Mouse (Mus musculus) right cerebral cortex, postnatal 25 days (tissue): ENCODE results near the gene Pym1.

ENCODE experiments used
- DNase-seq: peaks from one replicate; pipeline ENCODE4 v3.0.0; 2022

Gene Pym1

GRCm38 (mm10) chr10:128745946-128746613 lies 1.6 kb upstream of the Pym1 start:
- no peak for DNase-seq

GRCm38 (mm10) chr10:128746972-128747645 lies 580 bp upstream of the Pym1 start:
- no peak for DNase-seq

DNA sequence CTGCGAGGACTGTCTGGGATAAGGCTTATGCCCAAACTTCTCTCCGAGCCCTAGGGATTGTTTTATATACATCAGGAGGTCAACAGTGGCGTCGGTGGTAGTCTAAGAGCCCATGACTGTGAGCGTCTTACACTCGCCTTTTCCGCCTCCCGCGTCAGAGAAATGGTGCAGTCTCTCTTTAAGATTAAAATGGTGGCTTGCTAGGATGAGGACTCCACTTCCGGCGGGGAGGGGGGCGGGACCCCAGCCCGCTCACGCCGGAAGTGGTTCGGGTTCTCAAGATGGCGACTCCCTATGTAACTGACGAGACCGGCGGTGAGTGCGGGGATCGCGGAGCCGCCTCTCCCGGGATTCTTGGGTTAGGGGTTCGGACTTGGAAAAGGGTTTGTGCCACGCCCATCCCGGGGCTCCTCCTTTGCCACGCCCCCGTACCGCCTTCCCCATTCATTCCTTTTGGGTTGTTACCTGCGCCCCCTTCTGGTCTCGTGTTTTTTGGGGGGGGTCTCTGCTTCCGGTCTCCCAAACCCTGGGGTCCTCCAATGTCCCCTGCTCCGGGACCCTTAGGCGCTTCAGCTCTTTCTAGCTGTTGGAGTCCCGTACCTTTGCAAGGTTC lies 669 bp downstream of the Pym1 start:
- peak; percentile 78 for DNase-seq

GRCm38 (mm10) chr10:128772895-128773294 lies 25.2 kb downstream of the Pym1 start:
- no peak for DNase-seq

GRCm38 (mm10) chr10:128773685-128774084 lies 26.0 kb downstream of the Pym1 start:
- no peak for DNase-seq

GRCm38 (mm10) chr10:128778441-128778840 lies 30.8 kb downstream of the Pym1 start:
- no peak for DNase-seq

DNA sequence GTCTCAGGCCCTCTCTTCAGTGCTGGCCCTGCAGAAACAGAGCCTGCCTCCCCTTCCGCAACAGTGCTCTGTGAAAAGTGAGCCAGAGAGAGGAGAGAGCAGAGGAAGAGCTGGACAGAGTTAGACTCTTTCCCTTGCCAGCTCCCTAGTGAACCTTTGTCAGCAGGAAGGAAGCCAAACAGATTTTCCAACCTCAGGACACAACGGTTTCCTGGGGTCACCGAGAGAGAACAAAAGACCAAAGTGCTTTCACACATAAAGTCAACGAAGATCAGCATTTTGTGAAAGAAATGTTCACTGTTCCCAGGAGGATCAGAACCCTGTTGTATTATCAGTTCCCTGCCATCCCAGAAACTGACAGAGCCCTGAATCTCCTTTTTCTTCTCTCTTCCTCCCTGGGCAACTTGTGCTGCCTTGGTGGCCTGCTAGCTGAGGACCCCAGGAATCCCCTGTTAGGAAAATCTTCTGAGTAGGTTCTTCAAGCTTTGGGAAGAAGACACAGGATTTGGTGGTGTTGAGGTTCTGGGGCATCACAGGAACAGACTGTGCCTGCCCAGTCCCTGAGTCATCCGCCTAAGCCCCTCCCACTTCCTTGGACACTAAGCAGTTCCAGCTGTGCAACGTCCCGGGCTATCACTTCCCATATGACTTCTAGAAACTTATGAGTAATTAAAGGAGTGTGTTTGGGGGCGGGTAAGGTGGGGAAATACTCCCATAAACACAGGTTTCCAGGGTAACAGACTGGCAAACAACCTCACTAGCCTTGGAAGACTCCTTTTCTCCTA lies 31.5 kb downstream of the Pym1 start:
- DNase-seq = no peak

GRCm38 (mm10) chr10:128780200-128780599 lies 32.5 kb downstream of the Pym1 start:
- no peak for DNase-seq

DNA sequence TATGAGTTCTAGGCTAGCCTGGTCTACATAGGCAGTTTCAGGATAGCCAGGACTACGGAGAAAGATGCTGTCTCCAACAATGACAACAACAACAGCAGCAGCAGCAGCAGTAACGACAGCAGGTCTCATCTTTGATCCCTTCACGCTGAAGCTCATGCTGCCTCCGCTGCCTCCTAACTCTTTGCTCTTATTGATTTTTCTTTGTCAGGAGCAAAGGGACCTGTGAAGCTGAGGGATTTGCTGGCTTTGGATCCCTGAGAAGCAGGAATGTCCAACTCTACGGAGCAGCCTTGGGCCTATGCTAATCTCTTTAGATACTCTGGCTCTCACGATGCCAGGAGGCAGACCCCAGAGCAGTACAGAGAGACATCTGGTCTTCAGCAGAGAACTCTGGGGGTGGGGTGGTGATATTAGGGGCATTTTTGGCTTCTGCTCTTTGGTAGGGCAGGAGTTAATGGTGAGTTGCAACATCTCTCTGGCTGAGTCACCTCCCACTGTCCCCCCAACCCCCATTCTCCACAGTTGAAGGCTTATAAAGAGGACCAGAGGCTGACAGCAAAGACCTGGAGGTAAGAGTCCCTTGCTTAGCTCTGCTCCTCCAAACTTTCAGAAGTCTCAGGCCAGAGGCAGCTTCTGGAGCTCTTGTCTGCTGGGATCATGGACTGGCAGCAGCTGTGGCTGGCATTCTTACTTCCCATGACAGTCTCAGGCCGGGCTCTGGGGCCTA lies 42.9 kb downstream of the Pym1 start, which contains the start of gene Mmp19:
Gene Mmp19 (plus strand): TSS at position 513 of the 727 bp plus-strand sequence.
- DNase-seq = no peak

DNA sequence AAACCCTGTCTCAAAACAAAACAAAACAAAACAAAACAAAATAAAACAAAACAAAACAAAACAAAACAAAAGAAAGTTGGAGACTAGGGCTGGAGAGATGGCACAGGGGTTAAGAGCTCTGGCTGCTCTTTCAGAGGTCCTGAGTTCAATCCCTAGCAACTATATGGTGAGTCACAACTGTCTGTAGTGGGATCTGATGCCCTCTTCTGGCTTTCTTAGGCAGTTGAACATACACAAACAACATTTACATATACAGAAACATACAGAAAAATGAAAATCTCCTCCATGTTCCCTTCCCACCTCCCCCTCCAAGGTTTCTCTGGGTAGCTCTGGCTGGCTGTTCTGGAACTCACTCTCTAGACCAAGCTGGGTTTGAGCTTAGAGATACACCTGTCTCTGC lies 44.4 kb downstream of the Pym1 start:
- no peak for DNase-seq

GRCm38 (mm10) chr10:128793258-128793657 lies 45.6 kb downstream of the Pym1 start:
- DNase-seq = no peak

GRCm38 (mm10) chr10:128794391-128794790 lies 46.7 kb downstream of the Pym1 start:
- no peak for DNase-seq

- no peak for DNase-seq
Observed at GRCm38 (mm10) chr10:128795581-128795980, 47.9 kb downstream of the Pym1 start.

- DNase-seq = no peak
Observed at GRCm38 (mm10) chr10:128798676-128799075, 51.0 kb downstream of the Pym1 start.

- no peak for DNase-seq
Observed at GRCm38 (mm10) chr10:128801981-128802495, 54.3 kb downstream of the Pym1 start.

GRCm38 (mm10) chr10:128802956-128803355 lies 55.3 kb downstream of the Pym1 start:
- DNase-seq = no peak

GRCm38 (mm10) chr10:128803361-128803760 lies 55.7 kb downstream of the Pym1 start:
- no peak for DNase-seq

GRCm38 (mm10) chr10:128803771-128804270 lies 56.1 kb downstream of the Pym1 start, which contains the start of gene Dnajc14:
Dnajc14 (plus strand) TSS chr10:128804062.
- DNase-seq = peak; percentile 64

- DNase-seq = peak; percentile 66
Observed at GRCm38 (mm10) chr10:128804271-128805091, 56.8 kb downstream of the Pym1 start, which contains the start of gene Tmem198b. Tmem198b (minus strand) TSS chr10:128804370.

DNA sequence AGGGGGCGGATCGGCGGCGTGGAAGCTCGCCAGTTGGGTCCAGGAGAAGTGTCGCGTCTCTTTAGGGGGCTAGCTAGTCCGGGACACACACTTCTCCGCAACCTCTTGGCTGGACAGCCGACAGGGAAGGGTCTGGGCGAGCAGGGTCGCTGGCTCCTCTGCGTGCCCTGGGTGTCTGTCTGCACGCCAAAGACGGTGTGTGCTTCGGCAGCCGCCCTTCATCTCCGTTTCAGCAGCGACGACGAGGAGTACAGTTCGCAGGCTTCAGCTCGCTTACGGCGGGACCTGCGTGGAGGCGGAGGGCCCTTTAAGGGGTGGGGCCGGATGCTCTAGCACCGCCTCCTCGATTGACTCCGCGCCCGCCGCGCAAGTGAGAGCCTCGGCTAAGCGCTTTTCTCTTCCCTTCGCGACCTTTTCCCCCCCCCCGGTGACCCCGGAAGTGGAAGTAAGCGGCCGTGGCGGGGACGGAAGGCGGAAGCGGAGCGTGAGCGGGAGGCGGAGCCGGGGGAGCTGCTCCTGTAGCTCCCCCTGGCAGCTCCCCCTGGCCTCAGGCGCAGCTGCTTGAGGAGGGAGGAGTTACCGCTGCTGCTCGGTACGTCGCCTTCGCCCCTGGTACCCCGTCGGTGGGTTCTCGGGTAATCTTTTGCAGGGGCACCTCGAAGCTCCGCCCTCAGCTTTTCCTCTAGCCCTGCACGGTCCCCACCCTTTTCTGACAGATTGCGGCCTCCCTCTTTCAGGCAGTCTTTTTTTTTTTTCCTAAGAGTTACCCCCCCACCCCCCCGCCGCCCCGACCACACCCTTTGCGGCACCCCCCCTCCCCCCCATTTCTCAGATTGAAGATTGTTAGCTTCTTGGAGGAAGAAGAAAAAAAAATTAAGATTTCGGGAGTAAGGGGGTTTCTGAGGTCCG lies 57.7 kb downstream of the Pym1 start:
- peak; percentile 93 for DNase-seq
